Mouse (Mus musculus): ENCODE measurements around the gene Gm45753. TPM values are rescaled to one million over a fixed set of nuclear protein-coding genes. Genes with fewer than 3 reads are reported as not detected.
A peak's percentile ranks its signal among the peaks of the same experiment; 100 is the strongest.

Gene Gm45753
- polyA plus RNA-seq, 1 experiment from 2014 or later, result not detected

GRCm38 (mm10) chr8:45321365-45321764 is 13.1 kb upstream of the Gm45753 start:
- WGBS, result 92% methylated on average over 2 of the region's 2 CpGs
- Histone ChIP-seq H3K4me1 (replicated peaks) (no peaks in the 10 kb centered on the region), H3K4me3 (replicated peaks) (no peak overlapping the region), H3K36me3 (no peaks in the 10 kb centered on the region), H3K9me3 (no peaks in the 10 kb centered on the region), H3K27me3 (no peaks in the 10 kb centered on the region), H3K27ac (no peak overlapping the region), H3K9ac (replicated peaks) (no peak overlapping the region), H3K4me2 (replicated peaks) (no peak overlapping the region)
- ATAC-seq, result no peak

- 63% methylated on average over 1 of the region's 1 CpGs for WGBS
- no peaks in the 10 kb centered on the region for H3K9me3 ChIP-seq
- H3K4me3 ChIP-seq (replicated peaks), result no peak overlapping the region
- no peaks in the 10 kb centered on the region for H3K4me1 ChIP-seq (replicated peaks)
- no peak overlapping the region for H3K9ac ChIP-seq (replicated peaks)
- no peak for ATAC-seq
- H3K36me3 ChIP-seq, result no peaks in the 10 kb centered on the region
- H3K27me3 ChIP-seq, result no peaks in the 10 kb centered on the region
- H3K27ac ChIP-seq, result no peak overlapping the region
- H3K4me2 ChIP-seq (replicated peaks), result no peak overlapping the region
Observed at GRCm38 (mm10) chr8:45320930-45321329, 12.7 kb upstream of the Gm45753 start.

GRCm38 (mm10) chr8:45310967-45311366 is 2.7 kb upstream of the Gm45753 start:
- Histone ChIP-seq H3K4me2 (replicated peaks) (no peak overlapping the region), H3K27me3 (no peaks in the 10 kb centered on the region), H3K36me3 (no peaks in the 10 kb centered on the region), H3K27ac (no peak overlapping the region), H3K9ac (replicated peaks) (no peak overlapping the region), H3K4me3 (replicated peaks) (no peak overlapping the region), H3K9me3 (no peaks in the 10 kb centered on the region), H3K4me1 (replicated peaks) (no peaks in the 10 kb centered on the region)
- 90% methylated on average over 4 of the region's 4 CpGs for WGBS
- ATAC-seq, result no peak

GRCm38 (mm10) chr8:45305479-45305878 is 2.8 kb downstream of the Gm45753 start:
- no peaks in the 10 kb centered on the region for H3K36me3 ChIP-seq
- no peak overlapping the region for H3K9ac ChIP-seq (replicated peaks)
- H3K9me3 ChIP-seq, result no peaks in the 10 kb centered on the region
- H3K27me3 ChIP-seq, result no peaks in the 10 kb centered on the region
- H3K4me1 ChIP-seq (replicated peaks), result no peaks in the 10 kb centered on the region
- WGBS, result 96% methylated on average over 1 of the region's 1 CpGs
- H3K27ac ChIP-seq, result no peak overlapping the region
- no peak overlapping the region for H3K4me3 ChIP-seq (replicated peaks)
- no peak for ATAC-seq
- no peak overlapping the region for H3K4me2 ChIP-seq (replicated peaks)

GRCm38 (mm10) chr8:45304354-45304753 is 3.9 kb downstream of the Gm45753 start:
- ATAC-seq, result no peak
- Histone ChIP-seq H3K27ac (no peak overlapping the region), H3K4me3 (replicated peaks) (no peak overlapping the region), H3K9me3 (no peaks in the 10 kb centered on the region), H3K4me2 (replicated peaks) (no peak overlapping the region), H3K4me1 (replicated peaks) (no peaks in the 10 kb centered on the region), H3K36me3 (no peaks in the 10 kb centered on the region), H3K9ac (replicated peaks) (no peak overlapping the region), H3K27me3 (no peaks in the 10 kb centered on the region)
- WGBS, result 95% methylated on average over 3 of the region's 3 CpGs

GRCm38 (mm10) chr8:45302390-45302789 is 5.9 kb downstream of the Gm45753 start:
- Histone ChIP-seq H3K27ac (no peak overlapping the region), H3K4me1 (replicated peaks) (no peaks in the 10 kb centered on the region), H3K4me3 (replicated peaks) (no peak overlapping the region), H3K4me2 (replicated peaks) (no peak overlapping the region), H3K9me3 (no peaks in the 10 kb centered on the region), H3K9ac (replicated peaks) (no peak overlapping the region), H3K27me3 (no peaks in the 10 kb centered on the region), H3K36me3 (no peaks in the 10 kb centered on the region)
- peak; percentile 62; the same call in 1 of the 2 replicates for ATAC-seq
- 66% methylated on average over 8 of the region's 8 CpGs for WGBS

GRCm38 (mm10) chr8:45295276-45295675 is 13.0 kb downstream of the Gm45753 start:
- no peak overlapping the region for H3K4me2 ChIP-seq (replicated peaks)
- H3K27ac ChIP-seq, result no peak overlapping the region
- no peak overlapping the region for H3K4me3 ChIP-seq (replicated peaks)
- no peaks in the 10 kb centered on the region for H3K36me3 ChIP-seq
- H3K4me1 ChIP-seq (replicated peaks), result no peaks in the 10 kb centered on the region
- ATAC-seq, result no peak
- H3K9ac ChIP-seq (replicated peaks), result no peak overlapping the region
- no peaks in the 10 kb centered on the region for H3K9me3 ChIP-seq
- WGBS, result 91% methylated on average over 6 of the region's 6 CpGs
- no peaks in the 10 kb centered on the region for H3K27me3 ChIP-seq

- no peaks in the 10 kb centered on the region for H3K4me1 ChIP-seq (replicated peaks)
- H3K27me3 ChIP-seq, result no peaks in the 10 kb centered on the region
- H3K9me3 ChIP-seq, result no peaks in the 10 kb centered on the region
- H3K4me2 ChIP-seq (replicated peaks), result no peak within 1 kb of the TSS
- no peaks in the 10 kb centered on the region for H3K36me3 ChIP-seq
- ATAC-seq, result no peak
- no peak within 1 kb of the TSS for H3K27ac ChIP-seq
- no peak within 1 kb of the TSS for H3K4me3 ChIP-seq (replicated peaks)
- 94% methylated on average over 7 of the region's 7 CpGs for WGBS
- no peak within 1 kb of the TSS for H3K9ac ChIP-seq (replicated peaks)
Observed at GRCm38 (mm10) chr8:45294687-45295086, 13.6 kb downstream of the Gm45753 start, which contains the start of gene Klkb1. Gene Klkb1, minus strand, starts transcription at chr8:45294859.

- H3K36me3 ChIP-seq, result no peaks in the 10 kb centered on the region
- no peak overlapping the region for H3K4me3 ChIP-seq (replicated peaks)
- H3K9me3 ChIP-seq, result no peaks in the 10 kb centered on the region
- H3K27me3 ChIP-seq, result no peaks in the 10 kb centered on the region
- H3K9ac ChIP-seq (replicated peaks), result no peak overlapping the region
- ATAC-seq, result no peak
- no peak overlapping the region for H3K27ac ChIP-seq
- no peaks in the 10 kb centered on the region for H3K4me1 ChIP-seq (replicated peaks)
- 86% methylated on average over 2 of the region's 2 CpGs for WGBS
- H3K4me2 ChIP-seq (replicated peaks), result no peak overlapping the region
Observed at GRCm38 (mm10) chr8:45291790-45292189, 16.5 kb downstream of the Gm45753 start.

GRCm38 (mm10) chr8:45281630-45282029 is 26.6 kb downstream of the Gm45753 start:
- Histone ChIP-seq H3K27ac (no peak overlapping the region), H3K9ac (replicated peaks) (no peak overlapping the region), H3K27me3 (no peaks in the 10 kb centered on the region), H3K4me1 (replicated peaks) (no peaks in the 10 kb centered on the region), H3K36me3 (no peaks in the 10 kb centered on the region), H3K4me2 (replicated peaks) (no peak overlapping the region), H3K9me3 (no peaks in the 10 kb centered on the region), H3K4me3 (replicated peaks) (no peak overlapping the region)
- 84% methylated on average over 8 of the region's 8 CpGs for WGBS
- ATAC-seq, result no peak

- no peaks in the 10 kb centered on the region for H3K36me3 ChIP-seq
- H3K4me3 ChIP-seq (replicated peaks), result no peak overlapping the region
- no peak overlapping the region for H3K9ac ChIP-seq (replicated peaks)
- no peak overlapping the region for H3K4me2 ChIP-seq (replicated peaks)
- ATAC-seq, result no peak
- no peaks in the 10 kb centered on the region for H3K4me1 ChIP-seq (replicated peaks)
- H3K27me3 ChIP-seq, result no peaks in the 10 kb centered on the region
- H3K27ac ChIP-seq, result no peak overlapping the region
- WGBS, result 77% methylated on average over 3 of the region's 3 CpGs
- H3K9me3 ChIP-seq, result no peaks in the 10 kb centered on the region
Observed at GRCm38 (mm10) chr8:45277453-45277852, 30.8 kb downstream of the Gm45753 start.

- ATAC-seq, result no peak
- Histone ChIP-seq H3K9ac (replicated peaks) (no peak overlapping the region), H3K27ac (no peak overlapping the region), H3K36me3 (no peaks in the 10 kb centered on the region), H3K4me3 (replicated peaks) (no peak overlapping the region), H3K4me1 (replicated peaks) (no peaks in the 10 kb centered on the region), H3K9me3 (no peaks in the 10 kb centered on the region), H3K4me2 (replicated peaks) (no peak overlapping the region), H3K27me3 (no peaks in the 10 kb centered on the region)
- WGBS, result 86% methylated on average over 4 of the region's 4 CpGs
Observed at GRCm38 (mm10) chr8:45274317-45274716, 33.9 kb downstream of the Gm45753 start.

GRCm38 (mm10) chr8:45269056-45269455 is 39.2 kb downstream of the Gm45753 start:
- H3K27me3 ChIP-seq, result no peaks in the 10 kb centered on the region
- H3K4me1 ChIP-seq (replicated peaks), result no peaks in the 10 kb centered on the region
- H3K27ac ChIP-seq, result no peak overlapping the region
- H3K36me3 ChIP-seq, result no peaks in the 10 kb centered on the region
- no peak for ATAC-seq
- no peak overlapping the region for H3K4me3 ChIP-seq (replicated peaks)
- H3K9ac ChIP-seq (replicated peaks), result no peak overlapping the region
- no peaks in the 10 kb centered on the region; the same call in 1 of the 2 replicates for H3K9me3 ChIP-seq
- no peak overlapping the region for H3K4me2 ChIP-seq (replicated peaks)

All from midbrain, embryonic 13.5 days (tissue).